Mouse (Mus musculus): ENCODE measurements around the gene Fras1. TPM values are rescaled to one million over a fixed set of nuclear protein-coding genes. Genes with fewer than 3 reads are reported as not detected.

Fras1 gene
- 0.09 TPM for polyA plus RNA-seq (2017; shearing (Covaris generic))

GRCm38 (mm10) chr5:96373567-96373985 is at the start of gene Fras1:
Gene Fras1, plus strand, starts transcription at chr5:96373955.

GRCm38 (mm10) chr5:96792936-96793718 is 419.4 kb downstream of the Fras1 start, which contains the start of gene Anxa3:
Gene Anxa3, plus strand, starts transcription at chr5:96793339.

Other genes with a start within 250 kb of the Fras1 start
- 103 TPM for gene Cnot6l, start 209.8 kb upstream of the Fras1 start, polyA plus RNA-seq (2017; shearing (Covaris generic))
- 12.8 TPM for gene Mrpl1, start 164.5 kb upstream of the Fras1 start, polyA plus RNA-seq (2017; shearing (Covaris generic))